Mouse (Mus musculus) colon, adult 2 months (tissue): ENCODE data around the gene Btn1a1. TPM values are rescaled to one million over a fixed set of nuclear protein-coding genes. Genes with fewer than 3 reads are reported as not detected.

Experiments used
- polyA plus RNA-seq: library from polyadenylated mRNA; depleted of rRNA; stranded (reverse); fragments of >200 nt; gene quantifications from 2 replicates; pipeline ENCODE4 v1.2.3, GENCODE M21; 2012; rRNA removed

The Btn1a1 gene
- polyA plus RNA-seq = 1.8 and 2.3 TPM in 2 replicates

DNA sequence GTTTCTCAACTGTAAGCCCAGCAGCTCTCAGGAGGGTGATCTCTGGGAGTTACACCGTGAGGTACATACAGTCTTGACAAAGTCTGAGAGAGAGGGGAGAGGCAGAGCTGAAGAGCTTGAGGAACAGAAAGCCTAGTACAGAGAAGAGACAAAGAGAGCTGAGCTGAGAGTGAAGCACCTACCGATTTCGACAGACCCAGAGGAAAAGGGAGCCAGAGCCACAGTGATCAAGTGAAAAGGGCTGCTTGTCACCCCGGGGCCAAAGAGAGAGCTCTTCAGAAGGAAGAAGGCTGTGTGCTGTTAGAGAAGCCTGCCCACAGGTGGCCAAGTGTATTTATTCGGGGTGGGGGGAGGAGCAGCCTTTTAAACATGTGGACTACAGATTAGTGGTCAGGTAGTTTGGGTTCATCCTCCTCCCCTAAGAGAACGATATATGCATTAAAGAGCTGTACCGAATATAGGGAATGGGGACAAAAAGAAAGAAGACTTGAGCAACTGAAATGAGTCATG lies at the start of gene Btn1a1:
Btn1a1 (minus strand) TSS at position 302 of the 510 bp plus-strand sequence.

DNA sequence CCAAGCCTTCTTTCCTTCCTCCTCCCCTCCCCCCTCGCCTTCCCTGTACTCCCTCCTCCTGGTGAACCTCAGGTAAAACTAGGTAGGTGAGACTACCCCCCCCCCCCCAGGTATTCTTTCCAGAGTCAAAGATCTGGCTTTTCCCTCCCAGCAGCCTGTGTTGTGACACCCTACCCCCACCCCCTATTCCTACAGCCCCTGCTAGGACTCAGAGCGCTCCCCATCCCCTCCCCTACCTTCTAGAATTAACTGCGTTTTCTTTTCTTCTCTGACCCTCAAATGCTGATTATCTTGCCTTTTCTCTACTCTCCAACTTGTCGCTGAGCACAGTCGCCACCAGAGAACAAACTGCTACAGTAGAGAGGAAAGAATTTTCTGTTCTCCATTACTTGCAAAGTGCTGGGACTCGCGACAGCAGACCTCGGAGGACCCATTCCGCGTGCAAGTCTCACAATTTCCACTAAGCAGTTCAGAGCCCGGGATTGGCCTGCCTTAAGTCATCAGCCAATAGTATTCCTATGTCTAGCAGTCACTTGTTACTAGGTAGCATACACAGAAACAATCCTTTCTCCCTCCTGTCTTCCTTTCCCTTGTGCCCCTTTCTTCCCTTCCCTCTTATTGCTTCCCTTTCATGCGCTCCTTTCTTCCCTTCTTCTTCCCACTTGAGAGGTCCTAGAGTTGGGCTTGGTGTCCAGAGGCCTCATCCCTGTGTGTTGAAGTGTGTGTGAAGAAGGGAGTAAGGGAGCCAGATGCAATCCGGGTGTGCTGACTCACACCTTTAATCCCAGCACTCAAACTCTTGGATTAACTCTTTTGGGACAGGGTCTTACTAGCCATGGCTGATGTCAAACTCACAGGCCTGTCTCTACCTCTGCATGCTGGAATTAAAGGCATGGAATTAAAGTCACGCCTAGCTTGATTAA lies 23.0 kb upstream of the Btn1a1 start, which contains the start of gene Btn2a2:
Btn2a2 (minus strand) TSS at position 458 of the 923 bp plus-strand sequence.

DNA sequence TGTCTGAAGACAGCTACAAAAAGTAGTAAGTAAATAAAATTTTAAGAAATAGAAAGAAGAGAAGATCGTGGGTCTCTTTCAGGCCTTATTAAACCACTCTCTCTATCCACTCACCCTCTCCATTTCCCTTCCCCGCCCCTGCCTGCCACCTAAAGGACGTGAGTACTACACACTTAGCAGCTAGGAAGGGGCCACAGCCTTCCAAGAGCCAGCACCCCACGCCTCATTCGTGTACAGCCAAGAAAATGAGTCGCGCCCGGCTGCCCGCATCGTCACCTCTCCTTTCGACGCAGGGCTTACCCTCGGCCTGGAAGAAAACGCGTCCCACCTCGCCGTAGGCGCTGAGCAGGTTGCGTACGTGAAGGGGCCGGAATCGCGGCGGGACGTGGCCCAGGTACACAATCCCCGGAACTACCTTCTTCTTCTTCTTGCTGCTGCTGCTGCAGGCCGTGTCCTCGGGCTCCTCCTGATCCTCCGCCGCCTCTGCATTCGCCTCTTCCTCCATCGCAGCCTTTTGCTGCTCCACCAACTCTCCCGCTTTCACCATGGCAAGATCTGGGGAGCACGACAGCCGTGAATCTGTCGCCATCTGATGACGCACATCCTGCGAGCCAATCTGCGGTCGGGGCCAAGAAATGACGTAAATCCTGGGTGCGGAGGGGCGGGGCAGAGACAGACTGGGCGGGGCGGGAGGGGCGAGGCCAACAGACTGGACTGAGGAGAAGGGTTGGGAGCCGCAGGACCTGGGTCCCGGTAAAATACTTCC lies 42.2 kb downstream of the Btn1a1 start, which contains the start of gene Abt1:
Abt1 (minus strand) TSS at position 581 of the 766 bp plus-strand sequence.

Other genes starting within 250 kb of the Btn1a1 start
- gene Vmn1r222, start 230.0 kb downstream of the Btn1a1 start, polyA plus RNA-seq = not detected in 2 replicates
- not detected in 2 replicates for gene Vmn1r223, start 218.8 kb downstream of the Btn1a1 start, polyA plus RNA-seq
- gene Zfp322a, start 96.7 kb downstream of the Btn1a1 start, polyA plus RNA-seq = 0.49 and 0.74 TPM in 2 replicates
- 1.9 and 2.0 TPM in 2 replicates for gene Abt1, start 42.0 kb downstream of the Btn1a1 start, polyA plus RNA-seq
- gene Btn2a2, start 23.0 kb upstream of the Btn1a1 start, polyA plus RNA-seq = not detected in 2 replicates
- gene Hist1h4h, start 65.1 kb upstream of the Btn1a1 start, polyA plus RNA-seq = 42.2 and 63.4 TPM in 2 replicates
- 245 and 289 TPM in 2 replicates for gene Hist1h2af, start 68.0 kb upstream of the Btn1a1 start, polyA plus RNA-seq
- 23.2 and 33.2 TPM in 2 replicates for gene Hist1h3g, start 69.5 kb upstream of the Btn1a1 start, polyA plus RNA-seq
- 4.9 and 5.3 TPM in 2 replicates for gene Hist1h2bh, start 77.5 kb upstream of the Btn1a1 start, polyA plus RNA-seq
- 5.0 and 6.7 TPM in 2 replicates for gene Hist1h3f, start 78.2 kb upstream of the Btn1a1 start, polyA plus RNA-seq
- 13.1 and 22.8 TPM in 2 replicates for gene Hist1h4f, start 85.7 kb upstream of the Btn1a1 start, polyA plus RNA-seq
- gene Hist1h1d, start 87.4 kb upstream of the Btn1a1 start, polyA plus RNA-seq = 0.45 and 0.47 TPM in 2 replicates
- gene Hist1h3e, start 96.5 kb upstream of the Btn1a1 start, polyA plus RNA-seq = 32.1 and 36.8 TPM in 2 replicates
- gene Hist1h2ae, start 105.3 kb upstream of the Btn1a1 start, polyA plus RNA-seq = 15.1 and 16.2 TPM in 2 replicates
- gene Hist1h2bg, start 105.5 kb upstream of the Btn1a1 start, polyA plus RNA-seq = 49.0 and 58.2 TPM in 2 replicates
- gene Hist1h2bf, start 108.3 kb upstream of the Btn1a1 start, polyA plus RNA-seq = 11.4 and 19.0 TPM in 2 replicates
- gene Hist1h2ad, start 108.5 kb upstream of the Btn1a1 start, polyA plus RNA-seq = 6.9 and 11.5 TPM in 2 replicates
- gene Hist1h3d, start 109.9 kb upstream of the Btn1a1 start, polyA plus RNA-seq = 13.8 and 18.8 TPM in 2 replicates
- gene Hist1h4d, start 115.7 kb upstream of the Btn1a1 start, polyA plus RNA-seq = 12.3 and 14.7 TPM in 2 replicates
- 3.1 and 3.3 TPM in 2 replicates for gene Hist1h2be, start 155.2 kb upstream of the Btn1a1 start, polyA plus RNA-seq
- gene Hist1h1e, start 156.7 kb upstream of the Btn1a1 start, polyA plus RNA-seq = 3.2 and 3.9 TPM in 2 replicates
- gene Hist1h2ac, start 218.0 kb upstream of the Btn1a1 start, polyA plus RNA-seq = 2.4 and 3.8 TPM in 2 replicates
- 410 and 605 TPM in 2 replicates for gene Hist1h2bc, start 218.3 kb upstream of the Btn1a1 start, polyA plus RNA-seq
- gene Hist1h1t, start 229.9 kb upstream of the Btn1a1 start, polyA plus RNA-seq = not detected in 2 replicates
- 20.7 and 21.2 TPM in 2 replicates for gene Hist1h4c, start 232.6 kb upstream of the Btn1a1 start, polyA plus RNA-seq
- 9.4 and 10.3 TPM in 2 replicates for gene Hfe, start 245.0 kb upstream of the Btn1a1 start, polyA plus RNA-seq